Mouse (Mus musculus): ENCODE data around the gene Vps53.
A peak's percentile ranks its signal among the peaks of the same experiment; 100 is the strongest.

The Vps53 gene

GRCm38 (mm10) chr11:76168976-76169375, 10.5 kb downstream of the Vps53 start:
- DNase-seq (ENCODE audit: low spot score in 2 of 2), result no peak

DNA sequence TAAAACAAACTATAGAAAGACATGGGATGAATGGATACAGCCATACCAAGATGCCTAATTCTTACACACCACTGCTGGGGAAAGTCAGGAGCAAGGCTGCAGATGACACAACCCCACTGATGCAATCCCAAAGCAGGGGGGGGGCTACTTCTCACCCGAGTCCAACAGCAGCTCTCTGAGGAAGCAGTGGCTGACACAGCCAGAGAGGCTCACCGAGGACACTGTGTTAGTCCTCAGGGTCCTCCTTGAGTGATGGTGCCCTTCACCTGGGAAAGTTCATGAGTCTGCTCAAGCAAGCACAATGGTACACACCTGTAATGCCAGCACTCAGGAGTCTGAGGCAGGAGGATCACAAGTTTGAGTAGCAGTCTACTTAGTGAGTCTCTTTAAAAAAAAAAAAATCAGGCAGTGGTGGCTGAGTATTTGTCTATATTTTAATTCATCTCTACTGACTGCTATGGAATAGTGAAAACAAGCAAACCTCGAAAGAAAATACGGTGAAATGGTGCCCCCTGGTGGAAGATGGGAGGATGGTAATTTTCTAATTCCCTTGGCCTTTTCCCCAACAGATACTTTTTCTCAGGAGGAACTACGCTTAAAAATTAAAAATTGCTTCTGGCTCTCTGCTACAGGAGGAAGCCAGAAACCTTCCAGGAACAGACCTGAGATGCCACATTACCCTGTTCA, 12.2 kb downstream of the Vps53 start:
- DNase-seq (ENCODE audit: low spot score in 2 of 2), result peak; percentile 44 to 65

DNA sequence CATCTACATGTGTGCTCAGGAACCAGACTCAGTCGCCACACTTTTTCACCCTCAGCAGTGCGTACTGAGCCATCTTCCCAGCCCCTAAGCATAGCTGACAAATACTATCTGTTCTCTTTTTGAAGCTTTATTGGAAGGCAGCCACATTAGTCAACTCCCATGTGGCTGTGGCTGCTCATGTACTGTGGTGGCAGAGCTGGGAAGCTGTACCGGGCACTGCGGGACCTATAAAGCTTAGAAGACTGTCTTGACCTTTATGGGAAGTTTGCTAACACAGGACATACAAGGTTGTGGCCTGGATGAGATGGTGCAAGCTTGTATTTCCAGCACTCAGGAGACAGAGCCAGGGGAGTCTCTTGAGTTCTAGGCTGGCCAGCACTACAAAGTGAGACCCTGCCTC, 12.8 kb downstream of the Vps53 start:
- no peak for DNase-seq (ENCODE audit: low spot score in 2 of 2)

DNA sequence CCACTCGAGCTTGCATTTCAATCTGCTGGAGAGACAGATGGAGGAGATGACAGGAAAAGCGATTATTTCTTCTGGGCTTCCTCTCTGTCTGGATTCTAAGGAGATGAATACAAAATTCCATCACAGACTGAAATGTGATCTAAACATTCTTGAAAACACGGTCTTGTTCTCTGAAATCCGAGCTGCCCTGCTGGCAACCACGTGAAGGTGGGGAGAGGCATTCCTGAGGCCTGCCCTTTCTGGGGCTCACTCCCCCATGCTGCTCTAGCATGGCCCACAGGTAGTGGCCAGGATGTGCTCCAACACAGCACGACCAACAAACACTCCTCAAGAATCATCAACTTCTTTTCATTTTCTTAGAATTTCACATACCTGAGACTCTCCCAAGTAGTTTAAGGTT, 19.2 kb downstream of the Vps53 start:
- no peak for DNase-seq (ENCODE audit: low spot score in 2 of 2)

GRCm38 (mm10) chr11:76158375-76158774, 21.1 kb downstream of the Vps53 start:
- DNase-seq (ENCODE audit: low spot score in 2 of 2), result no peak

- no peak for DNase-seq (ENCODE audit: low spot score in 2 of 2)
Observed at GRCm38 (mm10) chr11:76154861-76155260, 24.6 kb downstream of the Vps53 start.

- no peak for DNase-seq (ENCODE audit: low spot score in 2 of 2)
Observed at GRCm38 (mm10) chr11:76154200-76154599, 25.2 kb downstream of the Vps53 start.

DNA sequence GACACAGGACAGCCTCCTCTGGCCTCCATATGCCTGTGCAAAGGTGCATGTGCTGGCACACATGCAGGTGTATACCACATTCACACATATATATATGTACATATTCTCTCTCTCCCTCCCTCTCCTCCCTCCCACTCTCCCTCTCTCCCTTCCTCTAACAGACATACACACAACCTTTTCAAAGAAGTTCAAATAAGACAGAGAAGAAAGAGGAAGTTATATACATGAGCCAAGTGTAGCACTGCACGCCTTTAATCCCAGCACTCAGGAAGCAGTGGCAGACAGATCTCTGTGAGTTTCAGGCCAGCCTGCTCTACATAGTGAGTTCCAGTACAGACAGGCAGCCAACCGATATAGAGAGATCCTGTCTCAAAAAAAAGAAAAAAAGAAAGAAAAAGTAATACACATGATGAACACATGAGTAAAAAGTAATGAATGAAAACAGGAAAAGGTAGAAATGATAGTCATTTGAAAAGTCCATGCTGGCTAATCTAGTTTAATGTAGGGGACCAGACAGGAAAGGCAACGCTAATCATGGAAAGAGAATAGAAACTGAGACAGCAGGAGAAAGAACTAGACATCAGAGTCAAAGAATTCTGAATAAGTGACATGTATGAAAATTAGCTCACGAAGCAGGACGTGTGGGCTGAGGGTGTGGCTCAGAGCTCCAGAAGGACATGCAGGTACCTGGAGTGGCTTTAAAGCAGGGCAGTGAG, 26.1 kb downstream of the Vps53 start:
- DNase-seq (ENCODE audit: low spot score in 2 of 2), result no peak

DNA sequence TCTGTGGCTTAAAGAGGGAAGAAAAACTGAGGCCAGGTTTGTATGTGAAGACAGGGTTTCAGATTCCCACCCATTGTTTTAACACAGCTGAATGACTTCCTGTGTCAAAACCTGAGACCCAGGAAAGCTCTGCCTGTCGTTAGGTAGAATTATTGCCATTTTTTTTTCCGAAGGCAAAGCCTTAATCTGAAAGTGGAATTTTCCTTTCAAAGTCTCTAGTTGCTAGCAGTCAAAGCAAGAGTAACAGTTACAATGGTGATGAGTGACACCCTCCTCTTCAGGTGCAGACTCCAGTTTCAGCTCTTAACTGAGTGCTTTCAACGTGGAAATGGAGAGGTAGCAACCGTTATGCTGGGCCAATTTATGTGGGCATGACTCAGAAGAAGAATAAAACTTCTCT, 28.5 kb downstream of the Vps53 start:
- no peak for DNase-seq (ENCODE audit: low spot score in 2 of 2)

DNA sequence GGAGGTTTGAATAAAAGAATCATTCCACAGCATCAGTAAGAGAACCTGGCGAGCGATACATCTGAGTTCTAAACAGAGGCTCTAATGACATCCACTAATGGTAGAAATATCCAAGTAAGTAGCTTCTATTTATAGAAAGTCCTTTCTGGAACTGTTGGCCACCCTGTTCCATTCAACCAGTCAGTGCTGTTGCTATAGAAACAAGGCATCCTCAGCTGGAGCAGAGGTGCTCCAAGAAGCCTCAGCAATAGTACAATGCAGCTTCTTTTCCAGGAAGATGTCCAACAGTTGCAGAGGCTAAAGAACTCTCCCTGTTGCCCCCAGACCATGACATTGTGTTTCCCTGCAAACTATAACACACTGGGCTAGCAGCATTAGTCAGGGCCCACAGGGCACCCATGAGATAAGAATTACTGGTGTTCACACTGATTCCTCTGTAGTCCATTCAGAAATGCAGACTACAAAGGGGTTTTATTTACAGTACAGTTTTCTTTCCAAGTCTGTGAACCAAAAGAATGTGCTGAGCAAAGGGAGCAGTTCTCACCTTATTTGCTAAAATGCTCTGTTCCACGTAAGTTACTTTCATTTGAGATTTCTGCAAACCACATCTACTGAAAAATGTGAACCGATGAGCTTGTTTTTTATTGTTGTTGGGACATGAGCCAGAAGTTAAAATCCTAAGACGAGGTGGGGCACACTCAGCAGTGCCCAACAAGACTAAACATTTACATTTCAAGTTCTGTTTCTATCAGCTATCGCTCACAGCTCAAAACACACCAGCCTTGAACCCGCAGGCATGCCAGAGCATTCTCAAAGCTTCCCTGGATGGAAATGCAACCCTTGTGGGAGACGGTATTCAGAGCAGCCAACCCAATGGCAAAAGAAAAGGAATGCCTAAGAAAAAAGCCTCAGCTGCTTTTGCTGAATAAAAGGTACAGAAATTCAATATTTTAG, 31.1 kb downstream of the Vps53 start:
- no peak for DNase-seq (ENCODE audit: low spot score in 2 of 2)

DNA sequence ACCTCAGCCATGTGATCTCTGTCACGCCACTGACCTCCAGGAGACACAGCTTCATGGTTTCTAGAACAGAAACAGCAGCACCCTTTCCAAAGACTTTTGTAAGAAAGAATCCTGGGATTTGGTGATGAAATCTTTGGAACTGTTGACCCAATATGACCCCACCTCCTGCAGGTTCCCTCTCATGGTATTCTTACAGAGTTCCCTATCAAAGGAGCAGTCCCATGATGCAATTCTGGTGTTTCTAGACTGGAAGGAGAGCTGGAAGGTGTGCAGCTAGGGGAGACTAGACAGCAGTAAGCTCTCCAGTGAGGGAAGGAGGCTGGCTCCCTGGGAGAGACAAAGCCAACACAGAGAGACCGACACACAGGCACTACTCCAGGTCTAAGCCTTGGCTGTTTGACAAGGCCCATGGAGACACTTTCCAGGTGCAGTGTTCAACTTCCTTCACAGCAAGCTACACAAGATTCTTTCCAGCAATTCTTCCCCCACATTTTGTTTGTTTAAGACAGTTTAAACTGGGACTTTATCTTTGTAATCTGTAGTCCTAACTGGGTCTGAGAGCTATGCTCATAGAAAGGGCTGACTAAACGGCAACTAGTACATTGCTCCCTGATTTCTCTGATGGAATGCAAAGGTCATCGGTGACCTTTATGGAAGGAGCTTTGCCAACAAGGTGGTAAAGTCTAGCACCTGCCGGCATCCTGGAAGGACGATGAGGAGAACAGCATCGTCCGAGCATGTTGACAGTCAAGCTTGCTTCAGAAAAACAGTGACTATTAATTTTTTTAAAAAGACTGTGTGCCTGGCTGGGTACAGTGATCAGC, 33.0 kb downstream of the Vps53 start:
- no peak for DNase-seq (ENCODE audit: low spot score in 2 of 2)

DNA sequence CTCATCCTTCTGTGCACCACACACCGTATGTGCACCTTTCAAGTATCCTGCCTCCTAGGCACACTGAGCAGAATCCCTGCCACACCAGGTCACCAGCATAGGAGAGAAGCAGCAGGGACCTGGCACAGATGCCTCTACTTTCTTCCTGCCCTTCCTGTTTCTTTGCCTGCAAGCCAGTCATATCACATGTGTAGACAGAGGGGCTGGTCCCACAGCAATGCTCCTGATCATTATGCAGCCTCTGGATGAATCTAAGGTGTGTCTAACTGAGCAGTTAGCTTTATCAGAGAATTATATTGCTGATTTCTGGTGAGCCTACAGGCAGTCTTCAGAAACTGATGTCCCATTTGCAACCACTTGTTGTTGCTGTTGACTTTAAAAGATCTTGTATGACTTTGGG, 34.3 kb downstream of the Vps53 start:
- DNase-seq (ENCODE audit: low spot score in 2 of 2), result no peak

- DNase-seq (ENCODE audit: low spot score in 2 of 2), result no peak
Observed at GRCm38 (mm10) chr11:76144386-76144785, 35.1 kb downstream of the Vps53 start.

- no peak for DNase-seq (ENCODE audit: low spot score in 2 of 2)
Observed at GRCm38 (mm10) chr11:76137996-76138395, 41.5 kb downstream of the Vps53 start.

GRCm38 (mm10) chr11:76135641-76136437, 43.6 kb downstream of the Vps53 start:
- no peak for DNase-seq (ENCODE audit: low spot score in 2 of 2)

GRCm38 (mm10) chr11:76130859-76131258, 48.6 kb downstream of the Vps53 start:
- DNase-seq (ENCODE audit: low spot score in 2 of 2), result no peak

DNA sequence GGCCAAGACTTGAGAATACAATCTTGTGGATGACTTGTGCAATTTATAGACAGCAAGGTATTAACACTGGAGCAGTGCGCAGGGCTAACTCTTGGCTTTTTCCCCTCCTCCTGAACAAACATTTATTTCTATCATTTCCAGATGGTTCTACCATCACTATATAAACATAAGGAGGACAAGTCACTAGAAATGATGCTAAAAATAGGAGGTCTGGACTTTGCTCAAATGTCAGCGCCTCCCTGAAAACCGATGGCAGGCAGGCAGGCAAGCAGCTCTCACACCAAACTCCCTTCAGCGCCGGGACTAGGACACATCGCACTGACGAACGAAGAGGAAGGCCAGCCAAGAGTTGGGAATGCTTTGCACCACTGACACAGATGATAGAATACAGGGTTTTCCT, 54.1 kb downstream of the Vps53 start:
- no peak for DNase-seq (ENCODE audit: low spot score in 2 of 2)

DNA sequence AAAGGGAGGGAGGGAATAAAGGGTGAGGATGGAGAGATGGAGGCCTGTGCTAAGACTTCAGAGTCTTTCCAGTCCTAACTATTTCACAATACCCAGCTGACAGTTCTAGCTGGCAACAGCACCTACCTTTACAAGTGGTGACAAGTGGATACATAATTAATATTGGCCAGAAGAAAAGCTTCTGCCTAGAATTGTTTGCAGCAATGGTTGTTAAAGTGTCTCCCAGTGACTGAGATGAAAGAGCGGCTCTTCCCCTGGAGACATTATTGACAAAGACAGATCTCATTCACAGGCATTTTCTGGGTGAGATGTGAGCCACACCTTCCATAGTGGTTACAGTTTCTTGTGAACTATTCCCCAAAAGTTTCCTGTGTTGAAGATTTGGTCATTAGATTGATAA, 55.9 kb downstream of the Vps53 start:
- no peak for DNase-seq (ENCODE audit: low spot score in 2 of 2)

DNA sequence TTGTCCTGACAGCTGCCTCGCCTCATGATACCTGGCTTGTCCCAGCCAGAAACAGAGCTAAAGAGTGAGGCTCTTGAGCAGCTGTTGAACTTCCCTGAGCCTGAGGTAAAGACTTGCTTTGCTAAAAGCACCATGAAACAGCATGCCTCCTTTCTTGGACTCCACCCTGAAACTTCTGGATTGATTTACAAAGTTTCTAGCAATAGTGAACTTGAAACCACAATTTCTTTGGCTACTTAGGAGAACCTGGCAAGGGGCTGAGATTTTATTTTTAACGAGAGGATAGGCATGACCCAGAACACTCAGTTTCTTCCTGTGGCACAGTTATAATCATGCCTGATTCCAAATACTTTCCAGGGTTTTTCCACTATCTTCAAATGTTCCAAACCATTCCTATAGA, 56.9 kb downstream of the Vps53 start:
- no peak for DNase-seq (ENCODE audit: low spot score in 2 of 2)

DNA sequence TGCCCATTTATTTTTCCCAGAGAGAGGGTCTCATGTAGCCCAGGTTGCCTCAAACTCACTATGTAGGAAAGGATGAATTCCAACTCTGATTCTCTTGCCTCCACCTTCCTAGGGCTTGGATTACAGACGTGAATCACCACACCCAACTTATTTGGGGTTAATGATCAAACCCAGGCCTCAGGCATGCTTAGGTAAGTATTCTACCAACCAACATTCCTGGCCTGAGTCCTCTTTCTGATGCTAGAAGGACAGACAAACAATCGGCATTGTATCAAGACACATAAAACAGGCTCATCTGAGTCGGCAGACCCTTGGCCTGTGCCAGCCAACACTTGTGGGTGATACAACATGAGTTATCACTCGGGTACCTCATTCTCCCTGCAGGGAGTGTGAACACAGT, 58.4 kb downstream of the Vps53 start:
- DNase-seq (ENCODE audit: low spot score in 2 of 2), result no peak

- no peak for DNase-seq (ENCODE audit: low spot score in 2 of 2)
Observed at GRCm38 (mm10) chr11:76120407-76120901, 59.0 kb downstream of the Vps53 start.

Measured in natural killer cell, adult 2 months (primary cell).